Mouse (Mus musculus) layer of hippocampus, adult 11-12 months (tissue): ENCODE measurements at regions not wholly inside any gene's neighbourhood (a gene's known extent, or its start where the extent isn't known, plus 50 kb on each side); places are given as distances from the start of the nearest gene placed in this dataset.
"Not testable (repeated sequence)": the region's sequence is repeated elsewhere in the genome, so short reads cannot be mapped to it uniquely, and the experiment has no call there.

Experiments used
- DNase-seq: peaks from one replicate; pipeline ENCODE4 v3.0.0; 2022; ENCODE audit warnings: low spot score

DNA sequence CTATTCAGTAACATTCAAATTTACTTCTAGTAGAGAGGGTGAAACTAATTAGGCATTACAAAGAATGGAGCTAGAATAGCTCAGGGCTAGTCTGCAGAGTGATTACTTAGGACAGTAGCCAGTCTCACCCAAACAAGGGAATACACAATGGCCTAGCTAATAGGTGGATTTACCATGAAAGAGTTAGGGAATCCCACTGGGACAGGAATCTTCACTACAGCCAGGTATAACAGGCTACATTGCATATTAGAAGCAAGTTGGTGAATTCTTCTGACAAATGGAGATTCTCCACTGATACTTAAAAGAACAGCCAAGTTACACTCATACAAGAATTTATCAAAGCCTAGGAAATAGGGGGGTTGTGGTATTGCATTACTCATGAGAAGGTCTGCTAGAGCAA is 670.2 kb upstream of the Chrm3 start:
- DNase-seq: not testable (repeated sequence)

DNA sequence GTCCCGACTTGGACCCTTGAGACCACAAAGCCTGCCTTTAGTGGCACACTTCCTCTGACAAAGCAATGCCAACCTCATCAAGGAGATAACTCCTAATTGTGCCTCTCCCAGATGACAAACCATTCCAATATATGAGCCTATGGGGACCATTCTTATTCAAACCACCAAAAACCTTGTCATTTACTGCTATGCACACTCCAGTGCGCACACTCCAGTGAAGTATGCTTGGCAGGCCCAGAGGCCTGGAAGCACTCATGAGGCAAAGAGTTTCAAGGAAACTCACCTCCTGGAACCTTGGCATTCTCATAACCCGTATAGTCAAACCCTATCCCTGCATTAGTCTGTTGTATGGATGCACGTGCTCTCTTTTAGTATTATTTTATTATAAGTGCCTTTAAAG is 669.7 kb upstream of the Chrm3 start:
- no peak for DNase-seq

DNA sequence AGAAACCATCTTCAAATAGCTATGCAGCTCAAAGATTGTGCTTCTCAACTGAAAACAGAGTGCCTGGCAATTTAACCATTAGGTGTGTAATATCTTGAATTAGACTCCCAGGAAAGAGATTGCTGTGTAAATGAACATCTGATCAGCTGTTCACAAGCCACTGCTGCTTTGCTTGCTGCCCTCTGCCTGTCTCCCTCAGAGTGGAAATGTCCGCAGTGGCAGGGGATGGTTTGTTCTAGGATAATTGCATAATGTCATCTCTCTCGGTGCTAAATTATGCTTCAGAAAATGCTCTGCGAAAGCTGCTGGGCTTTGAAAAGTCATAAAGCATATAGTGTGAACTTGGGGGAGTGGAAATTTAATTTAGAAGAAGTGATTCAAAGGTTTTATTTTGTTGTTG is 665.3 kb upstream of the Chrm3 start:
- DNase-seq: no peak

- no peak for DNase-seq
Measured at GRCm38 (mm10) chr13:11024441-11024840, 663.8 kb upstream of the Chrm3 start.

DNA sequence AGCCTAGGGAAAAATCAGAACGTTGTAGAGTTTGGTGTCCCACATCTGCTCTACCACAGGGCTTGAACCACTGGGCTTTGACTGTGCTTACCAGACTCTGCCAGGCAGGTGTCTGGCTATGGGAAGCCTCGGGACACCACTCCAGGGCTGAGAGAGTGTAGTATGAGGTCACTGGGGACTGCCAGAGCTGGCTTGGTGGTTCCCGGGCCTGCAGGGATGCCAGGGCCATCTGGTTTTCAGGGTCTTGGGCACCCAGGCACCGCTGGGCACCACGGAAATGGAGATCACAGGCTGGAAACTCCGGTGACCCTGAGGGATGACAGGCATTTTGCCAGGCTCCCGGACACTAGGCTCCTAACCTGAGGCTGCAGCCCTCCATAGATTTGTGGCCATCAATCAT is 656.9 kb upstream of the Chrm3 start:
- no peak for DNase-seq

DNA sequence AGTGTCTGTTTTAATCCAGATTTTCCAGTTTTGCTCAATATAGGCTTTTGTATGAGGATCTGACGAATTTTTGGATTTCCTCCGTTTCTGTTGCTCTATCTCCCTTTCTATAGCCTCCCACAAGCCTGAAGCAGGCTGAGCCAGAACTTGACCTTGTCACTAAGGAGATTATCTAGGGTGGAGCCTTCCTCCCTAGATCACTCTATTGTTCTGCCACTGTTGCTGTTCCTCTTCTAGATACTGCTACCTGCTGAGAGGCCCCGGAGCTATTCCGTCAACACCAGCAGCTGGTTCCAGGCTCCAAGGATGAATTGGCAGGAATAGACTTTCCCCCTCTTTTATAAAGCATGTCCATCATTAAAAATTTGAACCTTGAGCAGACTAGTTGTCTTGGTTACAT is 644.7 kb upstream of the Chrm3 start:
- no peak for DNase-seq

DNA sequence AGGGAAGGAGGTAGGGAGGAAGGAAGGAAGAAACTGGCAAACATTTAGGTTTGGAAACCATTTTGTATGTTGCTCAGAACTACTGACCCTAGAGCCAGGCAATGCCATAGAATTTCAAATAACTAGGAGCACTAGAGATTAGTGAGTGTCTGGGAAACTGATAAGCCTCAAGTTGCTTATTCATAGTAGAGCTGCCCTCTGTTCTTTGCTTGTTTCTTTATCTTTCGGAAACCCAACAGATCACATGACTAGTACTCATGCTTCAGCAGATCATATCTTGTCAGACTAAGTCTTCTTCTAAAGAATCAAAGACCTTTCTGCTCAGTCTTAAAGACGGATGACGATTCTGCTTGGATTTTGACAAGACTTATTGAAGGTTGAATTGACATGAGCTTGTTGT is 630.5 kb upstream of the Chrm3 start:
- DNase-seq: no peak

DNA sequence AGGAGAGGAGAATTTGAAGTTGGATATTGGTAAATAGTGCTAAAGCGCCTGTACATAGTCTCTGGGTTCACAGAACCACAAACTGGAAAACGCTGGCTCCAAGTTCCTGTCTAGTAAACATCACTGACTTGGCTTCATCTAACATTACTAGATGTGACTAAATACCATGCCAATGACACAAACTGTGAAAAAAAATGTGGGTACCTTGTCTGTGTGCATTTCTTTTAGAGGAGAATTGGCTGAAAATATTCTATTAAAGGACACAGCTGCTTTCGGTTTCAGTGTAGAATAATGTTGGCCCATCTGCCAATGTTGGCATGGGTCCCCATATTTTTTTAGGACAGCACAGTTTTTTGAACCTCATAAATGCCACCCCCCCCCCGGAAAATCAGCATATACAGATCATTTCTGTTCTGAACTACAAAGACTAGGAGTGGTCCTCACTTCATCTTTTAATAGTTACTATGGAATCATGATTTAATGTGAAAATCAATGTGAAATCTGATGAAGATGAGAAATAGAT is 629.9 kb upstream of the Chrm3 start:
- DNase-seq: peak; percentile 10

GRCm38 (mm10) chr13:10989095-10989814 is 628.6 kb upstream of the Chrm3 start:
- DNase-seq: no peak

DNA sequence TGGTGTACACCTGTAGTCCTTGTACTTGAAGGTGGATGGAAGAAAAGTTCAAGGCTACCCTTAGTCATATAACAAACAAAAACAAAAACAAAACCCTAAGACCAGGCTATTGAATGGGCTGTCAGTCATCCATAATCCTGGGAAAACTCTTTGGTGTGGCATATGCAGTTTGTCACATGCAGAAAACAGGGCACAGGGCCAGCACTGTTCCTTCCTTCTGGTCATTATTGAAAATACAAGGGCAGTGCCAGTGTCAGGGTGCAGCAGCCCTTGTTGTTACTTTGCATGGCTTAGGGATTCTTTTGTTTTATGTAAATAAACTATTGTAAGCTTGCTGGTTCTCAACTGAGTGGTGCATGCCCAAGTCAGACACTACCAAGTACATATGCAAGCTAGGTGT is 623.1 kb upstream of the Chrm3 start:
- DNase-seq: no peak

DNA sequence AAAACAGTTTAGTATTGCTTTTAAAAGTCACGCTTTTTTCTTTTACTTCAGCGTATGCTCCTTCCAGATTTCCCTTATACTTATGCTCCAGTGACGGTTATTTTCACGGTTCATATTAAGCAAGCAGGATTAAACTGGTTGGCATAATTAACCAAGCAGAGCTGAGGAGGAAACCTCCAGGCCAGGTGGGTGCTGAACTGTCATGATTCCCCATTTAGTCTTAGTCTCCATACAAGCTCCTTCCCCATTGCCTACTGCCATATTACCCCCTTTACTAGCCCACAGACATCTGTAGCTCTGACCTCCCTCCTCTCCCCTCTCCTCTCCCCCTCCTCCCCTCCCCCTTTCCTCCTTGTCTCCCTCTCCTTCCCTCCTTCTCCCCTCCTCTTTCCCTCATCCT is 621.9 kb upstream of the Chrm3 start:
- DNase-seq: no peak

GRCm38 (mm10) chr13:10971932-10972331 is 611.3 kb upstream of the Chrm3 start:
- no peak for DNase-seq

DNA sequence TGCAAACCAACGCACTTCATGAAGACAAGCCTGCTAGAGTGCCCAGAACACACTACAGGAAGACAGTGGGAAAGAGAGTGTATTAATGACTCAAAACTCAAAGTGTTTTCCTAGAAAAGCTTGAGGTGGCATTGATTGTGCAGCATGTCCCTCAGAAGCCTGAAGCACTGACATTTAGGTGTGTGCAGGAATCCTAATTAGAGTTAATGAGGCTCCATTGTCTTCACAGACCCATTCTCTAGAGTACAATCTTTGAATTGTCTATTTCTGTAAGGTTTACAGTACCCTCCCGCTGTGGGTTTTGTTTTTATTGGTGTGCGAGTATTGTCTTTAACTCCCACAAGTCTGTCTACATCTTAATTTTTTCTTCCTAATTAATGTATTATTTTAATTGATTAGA is 610.1 kb upstream of the Chrm3 start:
- no peak for DNase-seq

DNA sequence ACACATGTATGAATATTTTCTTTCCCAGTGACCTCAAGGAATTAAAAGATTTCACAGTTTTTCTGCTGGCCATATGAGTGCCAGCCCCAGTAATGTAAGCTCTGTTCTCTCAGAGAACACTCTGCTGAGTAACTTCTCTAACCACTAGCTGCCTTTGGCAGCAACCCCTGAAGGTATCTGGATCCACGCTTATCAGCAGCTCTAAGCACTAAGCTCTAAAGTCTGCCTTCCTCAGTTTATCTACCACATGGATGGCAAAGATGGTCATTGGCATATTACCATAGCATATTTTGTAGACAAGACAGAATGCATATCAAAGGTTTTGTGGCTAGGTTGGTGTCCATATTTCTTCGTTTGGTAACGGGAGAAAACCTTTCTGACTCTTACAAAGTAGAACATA is 592.3 kb upstream of the Chrm3 start:
- DNase-seq: no peak

DNA sequence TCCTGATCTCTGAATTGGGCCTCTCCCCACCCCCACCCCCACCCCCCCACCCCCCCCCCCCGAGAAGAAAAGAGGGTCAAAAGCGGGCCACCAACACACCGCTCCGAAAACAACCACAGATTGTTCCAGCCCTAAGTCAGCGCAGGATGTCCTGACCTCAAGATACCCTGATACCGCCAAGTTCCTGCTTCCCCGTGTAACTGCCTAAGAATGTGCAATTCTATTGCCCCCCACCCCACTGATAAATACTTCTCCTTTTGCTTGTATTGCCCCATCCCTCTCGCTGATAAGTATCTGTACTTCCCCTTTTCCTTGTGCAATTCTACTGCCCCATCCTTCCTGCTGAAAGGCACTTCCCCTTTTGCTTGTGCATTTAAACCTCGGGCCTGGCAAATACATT is 590.0 kb upstream of the Chrm3 start:
- not testable (repeated sequence) for DNase-seq

GRCm38 (mm10) chr13:10947398-10947797 is 586.8 kb upstream of the Chrm3 start:
- DNase-seq: no peak

DNA sequence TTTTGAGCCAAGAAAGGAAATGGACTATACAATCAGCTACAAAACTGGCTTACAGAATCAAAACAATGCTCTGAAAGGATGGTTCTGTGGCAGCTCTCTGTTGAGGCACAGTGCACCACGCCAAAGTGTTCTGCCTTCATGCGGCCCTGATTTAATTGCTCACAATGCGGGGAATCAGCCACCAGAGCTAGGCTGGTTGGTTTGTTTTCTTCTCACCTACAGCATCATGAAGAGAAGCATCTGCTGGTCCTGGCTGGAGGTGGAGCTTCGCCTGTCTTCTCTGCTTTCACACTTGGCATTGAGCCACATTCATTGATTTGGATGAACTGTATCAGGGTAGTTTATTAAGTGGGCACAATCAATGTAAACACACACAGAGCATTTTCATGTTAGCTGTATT is 583.2 kb upstream of the Chrm3 start:
- no peak for DNase-seq

- DNase-seq: peak; percentile 32
Measured at GRCm38 (mm10) chr13:10942031-10942655, 581.5 kb upstream of the Chrm3 start.

GRCm38 (mm10) chr13:10938233-10938632 is 577.6 kb upstream of the Chrm3 start:
- DNase-seq: no peak

GRCm38 (mm10) chr13:10930741-10931140 is 570.1 kb upstream of the Chrm3 start:
- no peak for DNase-seq

DNA sequence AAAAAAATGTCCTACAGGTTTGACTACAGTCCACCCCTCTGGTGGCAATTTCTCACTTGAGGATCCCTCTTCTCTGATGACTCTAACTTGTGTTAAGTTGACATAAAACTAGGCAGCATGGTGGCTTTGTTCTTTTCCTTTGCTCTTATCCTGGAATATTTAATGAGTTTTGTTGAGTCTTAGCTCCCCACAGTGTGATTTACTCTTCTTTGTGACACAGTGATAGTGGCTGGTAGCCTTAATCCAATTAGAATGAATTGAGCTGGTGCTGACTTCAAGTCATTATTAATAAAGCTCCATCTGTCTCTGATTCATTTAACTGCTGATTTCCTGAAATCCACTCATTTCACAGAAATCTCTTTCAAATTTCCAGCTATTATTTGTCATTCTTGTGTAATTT is 553.7 kb upstream of the Chrm3 start:
- DNase-seq: no peak

- no peak for DNase-seq
Measured at GRCm38 (mm10) chr13:10909122-10909751, 548.6 kb upstream of the Chrm3 start.

DNA sequence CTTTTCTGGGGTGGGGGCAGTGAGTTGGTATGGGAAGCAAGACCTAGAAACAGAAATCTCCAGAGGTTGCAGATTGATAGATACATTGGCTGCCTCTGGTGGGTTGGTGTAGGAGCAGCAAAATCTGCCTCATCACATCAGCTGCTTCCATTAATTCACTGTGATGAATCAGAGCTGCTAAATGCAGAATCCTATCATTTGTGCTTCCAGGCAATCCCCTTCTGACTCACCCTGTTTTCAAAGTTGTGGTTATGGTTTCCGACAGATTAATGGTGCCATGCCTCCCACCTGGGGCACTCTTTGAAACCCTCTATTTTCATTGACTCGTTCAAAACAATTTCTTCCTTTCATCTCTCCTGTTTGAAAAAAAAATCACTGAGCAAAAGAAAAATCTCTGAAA is 507.2 kb upstream of the Chrm3 start:
- DNase-seq: no peak
